Mouse (Mus musculus): ENCODE measurements at regions not wholly inside any gene's neighbourhood (a gene's known extent, or its start where the extent isn't known, plus 50 kb on each side); places are given as distances from the start of the nearest gene placed in this dataset.

GRCm38 (mm10) chr12:77696662-77697061, 458.7 kb downstream of the Fut8 start:
- no peak overlapping the region for H3K27ac ChIP-seq (ENCODE audit: low read depth, low read length)
- WGBS, result 84% methylated on average over 4 of the region's 4 CpGs
- DNase-seq (ENCODE audit: low spot score) (no peak), ATAC-seq (ENCODE audit: insufficient read depth, low FRiP score, low TSS enrichment) (no peak)
- H3K27me3 ChIP-seq (ENCODE audit: control insufficient read depth, insufficient read depth, low read length), result no peaks in the 10 kb centered on the region
- H3K4me1 ChIP-seq (ENCODE audit: control insufficient read depth, insufficient read depth, low read length), result no peaks in the 10 kb centered on the region; the same call in 1 of the 2 replicates
- H3K9ac ChIP-seq (ENCODE audit: low read length), result no peak overlapping the region
- no peaks in the 10 kb centered on the region for H3K9me3 ChIP-seq (ENCODE audit: control insufficient read depth, low read length)
- H3K4me3 ChIP-seq (ENCODE audit: low read depth, low read length), result no peak overlapping the region
- no peaks in the 10 kb centered on the region for H3K36me3 ChIP-seq (ENCODE audit: control insufficient read depth, insufficient read depth, low read length)
- H3K4me2 ChIP-seq (ENCODE audit: low read depth), result no peak overlapping the region

GRCm38 (mm10) chr12:77698088-77698487, 460.2 kb downstream of the Fut8 start:
- Histone ChIP-seq H3K9ac (ENCODE audit: low read length) (no peak overlapping the region), H3K27me3 (ENCODE audit: control insufficient read depth, insufficient read depth, low read length) (no peaks in the 10 kb centered on the region), H3K4me3 (ENCODE audit: low read depth, low read length) (no peak overlapping the region), H3K36me3 (ENCODE audit: control insufficient read depth, insufficient read depth, low read length) (no peaks in the 10 kb centered on the region), H3K4me1 (ENCODE audit: control insufficient read depth, insufficient read depth, low read length) (no peaks in the 10 kb centered on the region; the same call in 1 of the 2 replicates), H3K9me3 (ENCODE audit: control insufficient read depth, low read length) (no peaks in the 10 kb centered on the region), H3K27ac (ENCODE audit: low read depth, low read length) (no peak overlapping the region), H3K4me2 (ENCODE audit: low read depth) (no peak overlapping the region)
- DNase-seq (ENCODE audit: low spot score), result no peak
- WGBS, result 77% methylated on average over 7 of the region's 7 CpGs
- no peak for ATAC-seq (ENCODE audit: insufficient read depth, low FRiP score, low TSS enrichment)

GRCm38 (mm10) chr12:77699896-77700605, 462.1 kb downstream of the Fut8 start:
- Histone ChIP-seq H3K4me1 (ENCODE audit: control insufficient read depth, insufficient read depth, low read length) (no peaks in the 10 kb centered on the region; the same call in 1 of the 2 replicates), H3K9ac (ENCODE audit: low read length) (no peak overlapping the region), H3K36me3 (ENCODE audit: control insufficient read depth, insufficient read depth, low read length) (no peaks in the 10 kb centered on the region), H3K4me3 (ENCODE audit: low read depth, low read length) (no peak overlapping the region), H3K9me3 (ENCODE audit: control insufficient read depth, low read length) (no peaks in the 10 kb centered on the region), H3K4me2 (ENCODE audit: low read depth) (no peak overlapping the region), H3K27me3 (ENCODE audit: control insufficient read depth, insufficient read depth, low read length) (no peaks in the 10 kb centered on the region), H3K27ac (ENCODE audit: low read depth, low read length) (no peak overlapping the region)
- DNase-seq (ENCODE audit: low spot score) (peak; percentile 18), ATAC-seq (ENCODE audit: insufficient read depth, low FRiP score, low TSS enrichment) (no peak)
- 25% methylated on average over 2 of the region's 2 CpGs for WGBS

GRCm38 (mm10) chr12:77715506-77715905, 477.6 kb downstream of the Fut8 start:
- WGBS, result 75% methylated on average over 7 of the region's 7 CpGs
- DNase-seq (ENCODE audit: low spot score), result no peak

GRCm38 (mm10) chr12:77715979-77716378, 478.1 kb downstream of the Fut8 start:
- DNase-seq (ENCODE audit: low spot score), result peak; percentile 44
- Histone ChIP-seq H3K4me1 (ENCODE audit: control insufficient read depth, insufficient read depth, low read length) (peaks cover 7% of the 10 kb centered on the region), H3K9me3 (ENCODE audit: control insufficient read depth, low read length) (no peaks in the 10 kb centered on the region), H3K9ac (ENCODE audit: low read length) (no peak overlapping the region), H3K4me2 (ENCODE audit: low read depth) (no peak overlapping the region), H3K36me3 (ENCODE audit: control insufficient read depth, insufficient read depth, low read length) (no peaks in the 10 kb centered on the region), H3K4me3 (ENCODE audit: low read depth, low read length) (no peak overlapping the region), H3K27me3 (ENCODE audit: control insufficient read depth, insufficient read depth, low read length) (no peaks in the 10 kb centered on the region), H3K27ac (ENCODE audit: low read depth, low read length) (no peak overlapping the region)
- peak; percentile 13; the same call in 1 of the 2 replicates for ATAC-seq (ENCODE audit: insufficient read depth, low FRiP score, low TSS enrichment)
- 6% methylated on average over 2 of the region's 2 CpGs for WGBS

More at GRCm38 (mm10) chr12:77715506-77715905, 477.6 kb downstream of the Fut8 start:
- no peak overlapping the region for H3K9ac ChIP-seq (ENCODE audit: low read length)
- no peak for ATAC-seq (ENCODE audit: insufficient read depth, low FRiP score, low TSS enrichment)
- no peaks in the 10 kb centered on the region for H3K9me3 ChIP-seq (ENCODE audit: control insufficient read depth, low read length)
- H3K4me1 ChIP-seq (ENCODE audit: control insufficient read depth, insufficient read depth, low read length), result peaks cover 7% of the 10 kb centered on the region
- no peak overlapping the region for H3K4me2 ChIP-seq (ENCODE audit: low read depth)
- H3K36me3 ChIP-seq (ENCODE audit: control insufficient read depth, insufficient read depth, low read length), result no peaks in the 10 kb centered on the region
- H3K27me3 ChIP-seq (ENCODE audit: control insufficient read depth, insufficient read depth, low read length), result no peaks in the 10 kb centered on the region
- no peak overlapping the region for H3K27ac ChIP-seq (ENCODE audit: low read depth, low read length)
- H3K4me3 ChIP-seq (ENCODE audit: low read depth, low read length), result no peak overlapping the region

GRCm38 (mm10) chr12:77727766-77728165, 466.3 kb upstream of the Gm6657 start:
- no peaks in the 10 kb centered on the region for H3K27me3 ChIP-seq (ENCODE audit: control insufficient read depth, insufficient read depth, low read length)
- H3K4me2 ChIP-seq (ENCODE audit: low read depth), result no peak overlapping the region
- H3K27ac ChIP-seq (ENCODE audit: low read depth, low read length), result no peak overlapping the region
- ATAC-seq (ENCODE audit: insufficient read depth, low FRiP score, low TSS enrichment) (no peak), DNase-seq (ENCODE audit: low spot score) (no peak)
- H3K9me3 ChIP-seq (ENCODE audit: control insufficient read depth, low read length), result no peaks in the 10 kb centered on the region
- WGBS, result 64% methylated on average over 4 of the region's 4 CpGs
- no peak overlapping the region for H3K4me3 ChIP-seq (ENCODE audit: low read depth, low read length)
- H3K9ac ChIP-seq (ENCODE audit: low read length), result no peak overlapping the region
- H3K36me3 ChIP-seq (ENCODE audit: control insufficient read depth, insufficient read depth, low read length), result no peaks in the 10 kb centered on the region
- H3K4me1 ChIP-seq (ENCODE audit: control insufficient read depth, insufficient read depth, low read length), result no peaks in the 10 kb centered on the region

GRCm38 (mm10) chr12:77739047-77739760, 454.8 kb upstream of the Gm6657 start:
- H3K4me3 ChIP-seq (ENCODE audit: low read depth, low read length), result no peak overlapping the region
- no peaks in the 10 kb centered on the region for H3K36me3 ChIP-seq (ENCODE audit: control insufficient read depth, insufficient read depth, low read length)
- ATAC-seq (ENCODE audit: insufficient read depth, low FRiP score, low TSS enrichment) (no peak; the same call in 1 of the 2 replicates), DNase-seq (ENCODE audit: low spot score) (peak; percentile 18)
- 0 out of 2 replicates have a peak, but pooled peaks cover 6% of the 10 kb centered on the region for H3K4me1 ChIP-seq (ENCODE audit: control insufficient read depth, insufficient read depth, low read length)
- H3K27ac ChIP-seq (ENCODE audit: low read depth, low read length), result 0 out of 2 replicates have a peak overlapping the region, but pooled peaks have one; percentile 1
- H3K9ac ChIP-seq (ENCODE audit: low read length), result no peak overlapping the region
- no peaks in the 10 kb centered on the region for H3K27me3 ChIP-seq (ENCODE audit: control insufficient read depth, insufficient read depth, low read length)
- no peak overlapping the region for H3K4me2 ChIP-seq (ENCODE audit: low read depth)
- 45% methylated on average over 6 of the region's 6 CpGs for WGBS
- H3K9me3 ChIP-seq (ENCODE audit: control insufficient read depth, low read length), result no peaks in the 10 kb centered on the region

GRCm38 (mm10) chr12:77742716-77743115, 451.3 kb upstream of the Gm6657 start:
- 43% methylated on average over 3 of the region's 3 CpGs for WGBS
- ATAC-seq (ENCODE audit: insufficient read depth, low FRiP score, low TSS enrichment), result no peak
- no peak overlapping the region for H3K27ac ChIP-seq (ENCODE audit: low read depth, low read length)
- peak; percentile 26 for DNase-seq (ENCODE audit: low spot score)
- H3K4me3 ChIP-seq (ENCODE audit: low read depth, low read length), result no peak overlapping the region
- no peaks in the 10 kb centered on the region for H3K9me3 ChIP-seq (ENCODE audit: control insufficient read depth, low read length)
- 0 out of 2 replicates have a peak, but pooled peaks cover 6% of the 10 kb centered on the region for H3K4me1 ChIP-seq (ENCODE audit: control insufficient read depth, insufficient read depth, low read length)
- no peak overlapping the region for H3K4me2 ChIP-seq (ENCODE audit: low read depth)
- H3K36me3 ChIP-seq (ENCODE audit: control insufficient read depth, insufficient read depth, low read length), result no peaks in the 10 kb centered on the region
- no peaks in the 10 kb centered on the region for H3K27me3 ChIP-seq (ENCODE audit: control insufficient read depth, insufficient read depth, low read length)
- no peak overlapping the region for H3K9ac ChIP-seq (ENCODE audit: low read length)

Data from neural tube, embryonic 11.5 days (tissue).